Mouse (Mus musculus) hematopoietic multipotent progenitor cell, adult 10-12 weeks (in vitro differentiated cells): ENCODE measurements around the gene Copa. TPM values are rescaled to one million over a fixed set of nuclear protein-coding genes. Genes with fewer than 3 reads are reported as not detected.

ENCODE experiments used
- polyA plus RNA-seq: library from polyadenylated mRNA; stranded (reverse); fragments of >175 nt; gene quantifications from 2 replicates; pipeline ENCODE4 v1.2.3, GENCODE M21; 2012; ENCODE audit warnings: low replicate concordance

Gene Copa
- polyA plus RNA-seq: 38.2 and 38.7 TPM in 2 replicates

GRCm38 (mm10) chr1:172082101-172082898 lies at the start of gene Copa, which contains the start of gene Ncstn:
Gene Copa, plus strand, starts transcription at chr1:172082529.
Gene Ncstn, minus strand, starts transcription at chr1:172082795.

GRCm38 (mm10) chr1:172057491-172057921 lies 24.8 kb upstream of the Copa start, which contains the start of gene Nhlh1:
Gene Nhlh1, minus strand, starts transcription at chr1:172057573.

DNA sequence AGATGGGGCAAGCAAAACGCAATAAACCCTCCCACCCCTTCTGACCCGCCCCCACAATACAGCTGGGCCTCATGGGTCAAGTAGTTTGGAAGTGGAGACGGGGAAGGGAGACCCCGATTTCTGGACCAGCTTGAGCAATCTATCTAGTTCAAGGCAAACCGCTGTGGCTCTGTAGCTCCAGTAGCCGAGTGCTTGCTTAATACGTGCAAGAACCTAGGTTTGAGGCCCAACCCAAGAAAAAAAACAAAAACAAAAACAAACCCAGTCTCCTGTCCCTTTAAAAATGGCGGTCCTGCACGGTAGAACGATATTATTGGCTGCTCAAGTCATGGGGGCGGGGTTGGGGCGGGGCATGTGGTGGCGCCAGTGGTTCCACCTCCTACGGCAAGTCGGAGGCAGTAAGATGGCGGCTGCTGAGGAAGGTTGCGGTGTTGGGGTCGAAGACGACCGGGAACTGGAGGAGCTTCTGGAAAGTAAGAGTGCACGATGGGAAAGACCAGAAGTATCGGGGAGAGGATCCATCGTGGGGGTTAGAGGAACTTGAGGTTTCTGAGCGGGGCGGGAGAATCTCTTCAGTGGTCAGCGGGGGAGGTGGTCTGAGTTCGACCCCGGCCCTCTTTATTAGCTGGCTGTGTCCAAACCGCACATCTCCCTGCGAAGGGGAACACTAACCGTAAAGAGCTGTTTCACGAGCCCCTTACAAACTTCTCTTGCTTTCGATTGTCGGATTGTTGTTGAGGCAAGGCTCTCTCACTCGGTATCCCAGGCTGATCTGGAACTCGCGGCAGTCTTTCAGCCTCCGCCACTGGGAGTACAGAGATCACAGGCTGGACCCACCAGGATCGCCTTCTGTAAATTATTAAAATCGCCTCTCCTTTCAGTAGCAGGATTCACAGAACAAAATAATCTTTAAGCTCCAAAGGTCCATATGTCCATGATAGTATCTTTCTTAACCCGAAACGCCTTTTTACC lies 44.3 kb downstream of the Copa start, which contains the start of gene Pex19:
TSS of gene Pex19 (plus strand) at position 380 of the 972 bp plus-strand sequence.

DNA sequence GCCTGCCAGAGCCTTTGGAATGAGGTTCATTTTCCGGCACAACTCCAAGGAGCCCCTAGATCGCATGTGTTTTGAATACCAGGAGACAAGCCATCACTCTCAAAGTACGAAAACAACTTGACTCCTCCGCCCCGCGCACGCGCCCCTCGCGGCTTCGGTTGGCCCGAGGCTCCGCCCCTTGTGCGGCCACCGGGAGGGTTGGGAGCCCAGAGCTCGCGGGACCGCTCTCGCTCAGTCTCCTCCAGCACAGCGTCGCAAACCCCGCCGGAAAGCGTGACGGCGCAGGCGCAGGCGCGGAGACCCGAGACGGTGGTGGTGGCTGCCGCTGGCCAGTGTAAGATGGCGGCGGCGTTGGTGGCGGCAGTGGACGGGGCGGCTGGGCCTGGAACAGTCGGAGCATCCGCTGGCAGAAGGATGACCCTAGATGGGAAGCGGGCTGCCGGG lies 65.5 kb downstream of the Copa start, which contains the start of gene Dcaf8:
TSS of gene Dcaf8 (plus strand) at position 250 of the 444 bp plus-strand sequence.

Other genes with a start within 250 kb of the Copa start
- gene Cd84, start 242.8 kb upstream of the Copa start, polyA plus RNA-seq: 4.4 and 12.5 TPM in 2 replicates
- gene Gm10521, start 186.9 kb upstream of the Copa start, polyA plus RNA-seq: 0.46 and 1.7 TPM in 2 replicates
- 11.1 and 13.6 TPM in 2 replicates for gene Slamf6, start 165.0 kb upstream of the Copa start, polyA plus RNA-seq
- gene Vangl2, start 54.1 kb upstream of the Copa start, polyA plus RNA-seq: 7.4 and 11.0 TPM in 2 replicates
- not detected in 2 replicates for gene Nhlh1, start 25.0 kb upstream of the Copa start, polyA plus RNA-seq
- 8.2 and 13.8 TPM in 2 replicates for gene Ncstn, start 266 bp downstream of the Copa start, polyA plus RNA-seq
- 9.6 and 25.6 TPM in 2 replicates for gene Pex19, start 44.2 kb downstream of the Copa start, polyA plus RNA-seq
- 59.3 and 67.1 TPM in 2 replicates for gene Dcaf8, start 65.6 kb downstream of the Copa start, polyA plus RNA-seq
- gene Pea15a, start 124.3 kb downstream of the Copa start, polyA plus RNA-seq: 22.5 and 44.3 TPM in 2 replicates
- 0.35 TPM in 1 of 2 replicates, not detected in the other for gene Casq1, start 137.3 kb downstream of the Copa start, polyA plus RNA-seq
- gene Atp1a4, start 175.9 kb downstream of the Copa start, polyA plus RNA-seq: not detected in 2 replicates
- 91.7 and 109 TPM in 2 replicates for gene Igsf8, start 179.1 kb downstream of the Copa start, polyA plus RNA-seq
- 0.03 TPM in 1 of 2 replicates, not detected in the other for gene Atp1a2, start 215.5 kb downstream of the Copa start, polyA plus RNA-seq
- gene Kcnj9, start 246.8 kb downstream of the Copa start, polyA plus RNA-seq: 1.2 and 1.5 TPM in 2 replicates